In genomic region chr6:39223328-39223885, GRCm38 (mm10) we compare ENCODE assay signal across 21 mouse cellular contexts. TPM values are rescaled to one million over a fixed set of nuclear protein-coding genes. Genes with fewer than 3 reads are reported as not detected.
DNase-seq lines count a peak whose midpoint lies in the region; ATAC-seq and TF ChIP-seq lines count a peak whose summit lies in the region.
"Had no signal": no experiment of that assay in that cellular context is flagged by ENCODE, and none has a peak within 500 bp of the region (broad histone marks: within the 10 kb centered on the region; RNA-seq: fewer than 3 reads in every experiment).

No protein-coding gene starts in this region.

- H3K27ac ChIP-seq in liver, postnatal 0 days (ENCODE audit: low read depth): no peak overlapping the region
- no peak overlapping the region for H3K27ac ChIP-seq in liver, embryonic 11.5 days (ENCODE audit: low read depth, low read length)
- H3K27ac ChIP-seq in embryonic facial prominence, embryonic 12.5 days: no peak overlapping the region
- no peak overlapping the region for H3K27ac ChIP-seq in intestine, embryonic 16.5 days (ENCODE audit: low read length)
- no peak overlapping the region for H3K27ac ChIP-seq in hindbrain, embryonic 10.5 days
- no peak overlapping the region for H3K27ac ChIP-seq in forebrain, embryonic 11.5 days (ENCODE audit: low read depth, low read length)
- H3K27ac ChIP-seq: embryonic facial prominence, embryonic 13.5 days; heart, embryonic 13.5 days; hindbrain, embryonic 13.5 days; hindbrain, postnatal 0 days had no signal

- TF ChIP-seq CTCF in liver, postnatal 0 days (IDR thresholded peaks at IDR 0.05; ENCODE audit: low read depth): no peak

- peaks cover 6% of the 10 kb centered on the region; the same call in 1 of the 2 replicates for H3K4me1 ChIP-seq in liver, postnatal 0 days (ENCODE audit: insufficient read depth)
- no peaks in the 10 kb centered on the region for H3K4me1 ChIP-seq in liver, embryonic 11.5 days (replicated peaks; ENCODE audit: control insufficient read depth, insufficient read depth, low read length)
- peaks cover 7% of the 10 kb centered on the region; the same call in 1 of the 2 replicates for H3K4me1 ChIP-seq in embryonic facial prominence, embryonic 12.5 days
- H3K4me1 ChIP-seq in intestine, embryonic 16.5 days (ENCODE audit: control insufficient read depth, insufficient read depth, low read length): peaks cover 3% of the 10 kb centered on the region; the same call in 1 of the 2 replicates
- H3K4me1 ChIP-seq in hindbrain, embryonic 10.5 days (replicated peaks): peaks cover 12% of the 10 kb centered on the region
- H3K4me1 ChIP-seq in forebrain, embryonic 11.5 days (replicated peaks; ENCODE audit: control insufficient read depth, insufficient read depth, low read length): peaks cover 2% of the 10 kb centered on the region; the same call in 1 of the 2 replicates

- ATAC-seq in liver, postnatal 0 days: peak; percentile 55
- no peak for ATAC-seq in liver, embryonic 11.5 days (replicated peaks; ENCODE audit: low FRiP score)
- peak; percentile 28; the same call in 1 of the 2 replicates for ATAC-seq in embryonic facial prominence, embryonic 12.5 days (ENCODE audit: insufficient number of reproducible peaks, insufficient read depth, low FRiP score, low TSS enrichment)
- peak; percentile 86 for ATAC-seq in intestine, embryonic 16.5 days
- ATAC-seq in forebrain, embryonic 11.5 days (replicated peaks; ENCODE audit: low FRiP score): no peak
- ATAC-seq: CD4-positive, CD25-positive, alpha-beta regulatory T cell, adult 4 months; forebrain, embryonic 14.5 days; hindbrain, postnatal 0 days had no signal

- H3K4me2 ChIP-seq in liver, postnatal 0 days (ENCODE audit: low read depth, low read length): no peak overlapping the region
- no peak overlapping the region for H3K4me2 ChIP-seq in liver, embryonic 11.5 days
- no peak overlapping the region for H3K4me2 ChIP-seq in embryonic facial prominence, embryonic 12.5 days (replicated peaks)
- H3K4me2 ChIP-seq in intestine, embryonic 16.5 days (ENCODE audit: low read depth, low read length): no peak overlapping the region
- no peak overlapping the region for H3K4me2 ChIP-seq in forebrain, embryonic 11.5 days (ENCODE audit: low read depth, low read length, severe bottlenecking)
- H3K4me2 ChIP-seq: embryonic facial prominence, embryonic 13.5 days; heart, embryonic 13.5 days; hindbrain, embryonic 13.5 days had no signal

- H3K9ac ChIP-seq in liver, postnatal 0 days (replicated peaks): no peak overlapping the region
- H3K9ac ChIP-seq in liver, embryonic 11.5 days (ENCODE audit: low read depth, low read length): no peak overlapping the region
- no peak overlapping the region for H3K9ac ChIP-seq in embryonic facial prominence, embryonic 12.5 days
- H3K9ac ChIP-seq in intestine, embryonic 16.5 days (ENCODE audit: low read depth, low read length): no peak overlapping the region
- H3K9ac ChIP-seq in forebrain, embryonic 11.5 days (ENCODE audit: low read length): no peak overlapping the region
- H3K9ac ChIP-seq: embryonic facial prominence, embryonic 13.5 days; heart, embryonic 13.5 days; hindbrain, embryonic 13.5 days had no signal

- no peaks in the 10 kb centered on the region for H3K27me3 ChIP-seq in liver, postnatal 0 days (ENCODE audit: insufficient read depth, low read length)
- no peaks in the 10 kb centered on the region for H3K27me3 ChIP-seq in liver, embryonic 11.5 days (replicated peaks; ENCODE audit: control insufficient read depth, insufficient read depth, low read length)
- H3K27me3 ChIP-seq in embryonic facial prominence, embryonic 12.5 days: no peaks in the 10 kb centered on the region
- H3K27me3 ChIP-seq in intestine, embryonic 16.5 days (replicated peaks; ENCODE audit: control insufficient read depth, insufficient read depth, low read length): no peaks in the 10 kb centered on the region
- H3K27me3 ChIP-seq in hindbrain, embryonic 10.5 days (ENCODE audit: insufficient read depth, poor library complexity, severe bottlenecking): peaks cover 33% of the 10 kb centered on the region
- H3K27me3 ChIP-seq in forebrain, embryonic 11.5 days (ENCODE audit: control insufficient read depth, insufficient read depth, low read length): no peaks in the 10 kb centered on the region
- H3K27me3 ChIP-seq: embryonic facial prominence, embryonic 13.5 days; heart, embryonic 13.5 days had no signal

- 63% methylated on average over 5 of the region's 5 CpGs for WGBS in liver, postnatal 0 days (ENCODE audit: insufficient replicate concordance)
- WGBS in liver, embryonic 11.5 days: 78% methylated on average over 5 of the region's 5 CpGs
- 67% methylated on average over 5 of the region's 5 CpGs for WGBS in embryonic facial prominence, embryonic 12.5 days
- WGBS in intestine, embryonic 16.5 days: 70% methylated on average over 5 of the region's 5 CpGs
- 83% methylated on average over 5 of the region's 5 CpGs for WGBS in hindbrain, embryonic 10.5 days
- WGBS in forebrain, embryonic 11.5 days: 90% methylated on average over 5 of the region's 5 CpGs

- no peak overlapping the region for H3K4me3 ChIP-seq in liver, postnatal 0 days (ENCODE audit: low read depth, low read length)
- H3K4me3 ChIP-seq in liver, embryonic 11.5 days (ENCODE audit: low read depth, low read length): no peak overlapping the region
- no peak overlapping the region for H3K4me3 ChIP-seq in embryonic facial prominence, embryonic 12.5 days
- no peak overlapping the region for H3K4me3 ChIP-seq in intestine, embryonic 16.5 days (ENCODE audit: low read length)
- no peak overlapping the region for H3K4me3 ChIP-seq in hindbrain, embryonic 10.5 days
- H3K4me3 ChIP-seq in forebrain, embryonic 11.5 days (ENCODE audit: low read depth, low read length): no peak overlapping the region
- H3K4me3 ChIP-seq: embryonic facial prominence, embryonic 13.5 days; heart, embryonic 13.5 days; hindbrain, embryonic 13.5 days had no signal

- TF ChIP-seq EP300 in liver, postnatal 0 days (IDR thresholded peaks at IDR 0.05; ENCODE audit: low read depth): no peak

- H3K36me3 ChIP-seq in liver, postnatal 0 days (replicated peaks; ENCODE audit: insufficient read depth, low read length): no peaks in the 10 kb centered on the region
- H3K36me3 ChIP-seq in liver, embryonic 11.5 days (ENCODE audit: control insufficient read depth, insufficient read depth, low read length): no peaks in the 10 kb centered on the region
- no peaks in the 10 kb centered on the region for H3K36me3 ChIP-seq in embryonic facial prominence, embryonic 12.5 days
- no peaks in the 10 kb centered on the region for H3K36me3 ChIP-seq in intestine, embryonic 16.5 days (ENCODE audit: control insufficient read depth, insufficient read depth, low read length)
- H3K36me3 ChIP-seq in hindbrain, embryonic 10.5 days: no peaks in the 10 kb centered on the region
- H3K36me3 ChIP-seq in forebrain, embryonic 11.5 days (ENCODE audit: control insufficient read depth, insufficient read depth, low read length): no peaks in the 10 kb centered on the region
- H3K36me3 ChIP-seq: embryonic facial prominence, embryonic 13.5 days; G1E; heart, embryonic 13.5 days; hindbrain, embryonic 13.5 days had no signal

- no peaks in the 10 kb centered on the region for H3K9me3 ChIP-seq in liver, postnatal 0 days (ENCODE audit: low read length)
- no peaks in the 10 kb centered on the region for H3K9me3 ChIP-seq in liver, embryonic 11.5 days (ENCODE audit: control insufficient read depth, low read length)
- no peaks in the 10 kb centered on the region for H3K9me3 ChIP-seq in embryonic facial prominence, embryonic 12.5 days
- H3K9me3 ChIP-seq in intestine, embryonic 16.5 days (ENCODE audit: control insufficient read depth, low read length): no peaks in the 10 kb centered on the region
- no peaks in the 10 kb centered on the region for H3K9me3 ChIP-seq in hindbrain, embryonic 10.5 days
- no peaks in the 10 kb centered on the region for H3K9me3 ChIP-seq in forebrain, embryonic 11.5 days (ENCODE audit: control insufficient read depth, low read length)
- H3K9me3 ChIP-seq: embryonic facial prominence, embryonic 13.5 days; G1E; heart, embryonic 13.5 days; hindbrain, embryonic 13.5 days had no signal

- peak; percentile 32 for DNase-seq in liver, postnatal 0 days
- no peak for DNase-seq in liver, embryonic 11.5 days (ENCODE audit: low spot score)
- DNase-seq in hindbrain, embryonic 10.5 days (ENCODE audit: low spot score): no peak
- DNase-seq in forebrain, embryonic 11.5 days (ENCODE audit: low spot score): no peak
- DNase-seq: adrenal gland, postnatal 10 days; B cell, adult 2 months; cerebellum, adult 11 months; cerebellum, adult 8-10 months; cerebellum, postnatal 14 days; gastrocnemius, postnatal 36 days; heart, adult 11 months; heart, postnatal 4 days had no signal

RNA-seq across cellular contexts. Expression of gene Kdm7a, which starts 16.8 kb away (rescaled TPM):
- 3.6 and 4.2 TPM in 2 replicates for polyA plus RNA-seq in liver, postnatal 0 days (2015; fragmentation: Nextera tagmentation; extraction: Ambion mirVana)
- 7.3 and 8.5 TPM in 2 replicates for polyA plus RNA-seq in liver, embryonic 11.5 days (2014; fragmentation: Nextera tagmentation; extraction: Ambion mirVana)
- polyA plus RNA-seq in embryonic facial prominence, embryonic 12.5 days (2016; fragmentation: Nextera tagmentation; extraction: Ambion mirVana): 8.9 and 9.2 TPM in 2 replicates
- polyA plus RNA-seq in intestine, embryonic 16.5 days (2015; fragmentation: Nextera tagmentation; extraction: Ambion mirVana): 3.9 and 4.0 TPM in 2 replicates
- polyA plus RNA-seq in hindbrain, embryonic 10.5 days (2016; fragmentation: Nextera tagmentation; extraction: Ambion mirVana): 12.0 and 13.9 TPM in 2 replicates
- polyA plus RNA-seq in forebrain, embryonic 11.5 days (2014; fragmentation: Nextera tagmentation; extraction: Ambion mirVana): 14.4 and 16.3 TPM in 2 replicates

Comparison
In these comparisons a context has a peak if more than half of its experiments do, and no peak if none do; other contexts are left out.
1. ATAC-seq: peak in liver, postnatal 0 days (single experiment), embryonic facial prominence, embryonic 12.5 days (single experiment) and intestine, embryonic 16.5 days (single experiment); none in liver, embryonic 11.5 days (single experiment) and forebrain, embryonic 11.5 days (single experiment).